Mouse (Mus musculus): ENCODE results near the gene Actn4.
A peak's percentile ranks its signal among the peaks of the same experiment; 100 is the strongest.
"Not testable (repeated sequence)": the region's sequence is repeated elsewhere in the genome, so short reads cannot be mapped to it uniquely, and the experiment has no call there.

Gene Actn4

GRCm38 (mm10) chr7:28888701-28889161 is 73.4 kb downstream of the Actn4 start:
- no peak for DNase-seq (ENCODE audit: low read depth, low spot score)

GRCm38 (mm10) chr7:28886486-28886885 is 75.7 kb downstream of the Actn4 start:
- no peak for DNase-seq (ENCODE audit: low read depth, low spot score)

DNA sequence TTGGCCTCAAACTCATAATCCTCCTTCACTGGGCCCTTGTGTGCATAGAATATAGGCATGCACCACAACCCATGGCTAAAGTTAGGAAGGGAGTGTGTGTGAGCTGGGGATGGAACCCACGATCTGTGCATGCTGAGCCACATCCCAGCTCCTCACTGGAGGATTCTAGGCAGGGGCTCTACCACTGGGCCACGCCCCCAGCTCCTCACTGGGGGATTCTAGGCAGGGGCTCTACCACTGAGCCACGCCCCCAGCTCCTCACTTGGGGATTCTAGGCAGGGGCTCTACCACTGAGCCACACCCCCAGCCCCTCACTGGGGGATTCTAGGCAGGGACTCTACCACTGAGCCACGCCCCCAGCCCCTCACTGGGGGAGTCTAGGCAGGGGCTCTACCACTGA is 78.4 kb downstream of the Actn4 start:
- not testable (repeated sequence) for DNase-seq (ENCODE audit: low read depth, low spot score)

DNA sequence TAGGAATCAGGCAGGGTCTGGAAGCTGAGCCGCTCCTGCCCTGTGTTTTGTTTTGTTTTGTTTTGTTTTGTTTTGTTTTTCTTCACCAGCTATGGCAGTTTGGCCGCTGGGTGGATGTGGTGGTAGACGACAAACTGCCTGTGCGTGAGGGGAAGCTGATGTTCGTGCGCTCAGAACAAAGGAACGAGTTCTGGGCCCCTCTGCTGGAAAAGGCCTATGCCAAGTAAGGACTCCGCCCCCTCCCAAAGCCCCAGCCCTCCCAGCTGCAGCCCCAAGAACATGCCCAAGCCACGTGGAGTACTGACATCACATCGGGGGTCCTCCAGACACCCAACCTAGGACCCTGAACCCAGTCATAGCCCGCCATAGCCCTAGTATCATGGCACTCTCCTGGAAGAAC is 79.1 kb downstream of the Actn4 start:
- DNase-seq (ENCODE audit: low read depth, low spot score): no peak

DNA sequence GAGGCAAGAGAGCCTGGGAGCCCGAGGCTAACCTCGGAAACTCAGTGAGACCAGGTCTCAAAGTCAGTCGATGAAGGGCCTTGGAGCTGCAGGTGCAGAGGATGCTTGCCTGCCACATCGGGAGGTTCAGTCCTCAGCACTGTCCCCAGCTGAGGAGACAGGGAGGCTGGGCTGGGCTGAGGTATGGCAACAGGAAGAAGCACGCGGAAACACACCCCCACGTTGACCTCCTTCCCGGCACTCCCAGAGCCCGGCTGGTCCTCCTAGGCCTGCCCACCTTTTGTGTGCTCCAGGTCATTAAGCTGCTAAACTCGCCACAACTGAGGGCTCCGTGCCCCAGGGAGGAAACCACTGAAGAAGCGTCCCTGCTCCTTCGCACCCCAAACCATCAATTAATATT is 80.9 kb downstream of the Actn4 start, which contains the start of gene Capn12:
TSS of gene Capn12 (plus strand) at position 224 of the 400 bp plus-strand sequence.
- no peak for DNase-seq (ENCODE audit: low read depth, low spot score)

DNA sequence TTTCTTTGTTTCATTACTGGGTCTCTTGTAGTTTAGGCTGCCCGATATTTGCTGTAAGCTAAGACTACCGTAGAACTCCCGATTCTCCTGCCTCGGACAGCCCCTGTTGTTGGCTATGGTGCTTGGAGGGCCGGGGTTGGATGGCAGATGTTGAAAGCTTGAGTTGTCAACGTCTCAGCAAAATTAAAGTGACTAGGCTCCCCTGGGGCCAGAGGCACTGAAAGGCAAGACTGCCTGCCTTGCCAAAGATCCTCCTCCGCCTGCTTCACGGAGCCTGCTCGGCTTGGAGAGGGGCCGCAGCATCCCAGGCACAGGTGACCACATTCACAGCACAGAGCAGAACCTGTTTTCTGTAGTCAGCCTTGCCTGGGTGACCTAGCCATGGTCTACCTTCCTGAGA is 81.6 kb downstream of the Actn4 start:
- no peak for DNase-seq (ENCODE audit: low read depth, low spot score)

GRCm38 (mm10) chr7:28879606-28880005 is 82.5 kb downstream of the Actn4 start:
- DNase-seq (ENCODE audit: low read depth, low spot score): no peak

DNA sequence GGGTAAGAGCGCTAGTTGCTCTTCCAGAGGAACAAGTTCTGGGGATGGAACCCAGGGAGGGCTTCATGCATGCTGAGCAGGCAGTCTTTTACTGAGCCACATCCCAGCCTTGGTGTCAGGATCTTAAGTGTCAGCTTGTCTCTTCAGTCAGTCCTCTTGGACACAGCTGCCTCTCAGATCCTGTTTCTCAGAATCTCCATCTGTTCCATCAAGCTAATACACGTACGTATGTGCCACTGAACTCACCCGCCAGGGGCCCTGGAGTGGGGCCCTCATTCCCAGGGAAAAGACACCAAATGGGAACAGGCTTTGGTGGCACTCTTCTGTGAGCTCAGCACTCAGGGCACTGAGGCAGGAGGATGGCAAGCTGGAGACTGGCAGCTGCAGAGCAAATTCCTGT is 84.3 kb downstream of the Actn4 start:
- DNase-seq (ENCODE audit: low read depth, low spot score): no peak

- DNase-seq (ENCODE audit: low read depth, low spot score): no peak
Measured at GRCm38 (mm10) chr7:28877155-28877554, 85.0 kb downstream of the Actn4 start.

- DNase-seq (ENCODE audit: low read depth, low spot score): no peak
Measured at GRCm38 (mm10) chr7:28876099-28876498, 86.0 kb downstream of the Actn4 start.

DNA sequence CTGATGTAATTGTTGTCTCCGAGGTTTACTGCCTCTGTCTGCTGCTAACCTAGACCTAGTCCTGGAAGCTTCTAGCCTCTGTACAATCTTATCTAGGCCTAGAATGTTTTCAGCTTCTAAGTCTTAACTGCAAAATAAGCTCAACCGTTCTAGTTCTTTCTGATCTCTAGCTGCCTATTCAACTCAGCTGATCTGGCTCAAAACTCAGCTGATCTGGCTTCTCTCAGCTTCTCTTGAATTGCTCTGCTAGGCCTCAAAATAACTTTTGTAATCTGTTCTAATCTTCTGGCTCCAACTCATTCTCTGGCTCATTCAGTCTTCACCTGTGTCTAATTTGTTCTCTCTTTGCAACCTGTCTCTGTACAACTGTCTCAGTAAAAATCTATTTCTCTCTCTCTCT is 87.6 kb downstream of the Actn4 start:
- DNase-seq (ENCODE audit: low read depth, low spot score): no peak

DNA sequence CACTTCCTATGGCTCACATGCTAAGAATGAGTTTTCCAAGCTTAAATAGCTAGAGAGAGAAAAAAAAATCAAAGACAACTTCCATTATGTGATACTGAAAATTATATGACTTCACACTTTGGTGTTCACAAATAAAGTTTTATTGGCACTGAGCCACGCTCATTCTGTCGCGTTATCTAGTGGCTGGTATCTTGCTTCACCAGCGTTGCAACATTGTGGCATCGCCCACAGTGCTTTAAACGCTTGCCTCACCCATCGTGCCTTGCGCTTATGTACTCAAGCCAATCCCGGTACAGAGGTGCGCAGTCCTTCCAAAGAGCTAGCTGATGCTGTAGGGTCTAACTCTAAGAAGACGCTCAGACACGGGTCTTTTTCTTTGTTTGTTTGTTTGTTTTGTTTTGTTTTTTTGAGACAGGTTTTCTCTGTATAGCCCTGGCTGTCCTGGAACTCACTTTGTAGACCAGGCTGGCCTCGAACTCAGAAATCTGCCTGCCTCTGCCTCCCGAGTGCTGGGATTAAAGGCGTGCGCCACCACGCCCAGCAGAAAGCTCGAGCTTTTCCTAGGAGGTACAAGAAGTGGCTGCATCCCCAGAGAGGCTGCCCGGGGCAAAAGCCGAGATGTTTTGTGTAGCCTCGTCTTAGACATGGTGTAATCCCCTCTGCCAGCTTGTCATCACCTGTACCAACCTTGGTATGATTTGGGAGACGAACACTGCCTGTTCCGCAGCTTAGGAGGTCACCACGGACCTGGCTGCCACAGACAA is 91.1 kb downstream of the Actn4 start:
- DNase-seq (ENCODE audit: low read depth, low spot score): no peak

DNA sequence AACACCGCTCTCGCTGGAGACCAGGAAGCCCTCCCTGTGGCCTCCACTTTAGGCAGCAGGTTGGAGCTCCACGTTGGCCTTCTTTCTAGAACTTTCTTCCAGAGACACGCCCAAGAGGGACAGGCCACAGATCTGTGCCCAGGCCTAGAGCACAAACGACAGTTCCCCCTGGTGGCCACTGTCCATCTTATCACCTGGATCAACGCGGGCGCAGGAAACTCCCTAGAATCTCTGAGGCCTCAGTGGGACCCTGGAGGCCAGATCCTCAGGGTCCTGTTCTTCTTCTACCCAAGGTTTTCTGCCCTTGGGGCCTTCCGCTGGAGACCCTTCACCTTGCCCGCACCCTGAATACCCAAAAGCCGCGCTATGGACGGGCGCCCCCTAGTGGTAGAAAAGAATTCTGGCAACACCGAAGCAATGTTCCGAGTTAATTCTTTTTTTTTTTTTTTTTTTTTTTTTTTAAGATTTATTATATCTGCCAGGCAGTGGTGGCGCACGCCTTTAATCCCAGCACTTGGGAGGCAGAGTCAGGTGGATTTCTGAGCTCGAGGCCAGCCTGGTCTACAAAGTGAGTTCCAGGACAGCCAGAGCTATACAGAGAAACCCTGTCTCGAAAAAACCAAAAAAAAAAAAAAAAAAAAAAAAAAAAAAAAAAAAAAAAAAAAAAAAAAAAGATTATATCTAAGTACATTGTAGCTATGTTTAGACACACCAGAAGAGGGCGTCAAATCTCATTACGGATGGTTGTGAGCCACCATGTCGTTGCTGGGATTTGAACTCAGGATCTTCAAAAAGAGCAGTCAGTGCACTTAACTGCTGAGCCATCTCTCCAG is 94.4 kb downstream of the Actn4 start:
- DNase-seq (ENCODE audit: low read depth, low spot score): peak; percentile 67

DNA sequence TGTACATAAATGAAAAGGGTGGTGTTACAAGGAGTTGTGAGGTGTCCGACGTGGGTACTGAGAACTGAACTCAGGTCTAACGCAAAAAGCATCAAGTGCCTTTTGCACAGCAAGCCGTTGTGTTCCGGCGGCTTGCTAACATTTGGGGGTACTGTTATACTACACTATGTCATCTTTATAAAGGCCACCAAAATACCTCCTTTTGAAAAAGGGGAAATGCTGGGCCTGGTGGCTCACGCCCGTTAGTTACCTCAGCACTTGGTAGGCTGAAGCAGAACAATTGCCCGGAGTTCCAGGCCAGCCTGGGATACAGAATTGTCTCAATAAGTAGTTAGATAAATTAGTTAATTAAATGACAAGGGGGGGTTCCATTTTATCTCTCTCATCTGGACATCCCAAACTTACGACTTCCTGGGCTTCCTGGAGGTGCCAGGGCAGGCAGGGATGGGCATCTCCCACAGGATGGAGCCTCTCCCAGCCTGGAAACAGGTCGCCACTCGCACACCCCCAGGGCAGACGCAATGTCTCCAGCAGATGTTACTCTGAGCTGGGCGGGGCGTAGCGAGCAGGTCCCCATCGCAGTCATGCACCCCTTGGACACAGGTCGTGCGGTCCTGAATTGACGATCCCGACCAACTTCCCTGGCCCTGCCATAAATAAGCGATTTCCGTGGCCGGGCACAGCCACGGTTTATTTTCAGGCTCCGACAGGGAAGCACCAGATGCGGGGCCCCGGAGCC is 95.2 kb downstream of the Actn4 start:
- DNase-seq (ENCODE audit: low read depth, low spot score): no peak

GRCm38 (mm10) chr7:28865481-28866300 is 96.4 kb downstream of the Actn4 start:
- no peak for DNase-seq (ENCODE audit: low read depth, low spot score)

GRCm38 (mm10) chr7:28864288-28864750 is 97.8 kb downstream of the Actn4 start:
- DNase-seq (ENCODE audit: low read depth, low spot score): no peak

DNA sequence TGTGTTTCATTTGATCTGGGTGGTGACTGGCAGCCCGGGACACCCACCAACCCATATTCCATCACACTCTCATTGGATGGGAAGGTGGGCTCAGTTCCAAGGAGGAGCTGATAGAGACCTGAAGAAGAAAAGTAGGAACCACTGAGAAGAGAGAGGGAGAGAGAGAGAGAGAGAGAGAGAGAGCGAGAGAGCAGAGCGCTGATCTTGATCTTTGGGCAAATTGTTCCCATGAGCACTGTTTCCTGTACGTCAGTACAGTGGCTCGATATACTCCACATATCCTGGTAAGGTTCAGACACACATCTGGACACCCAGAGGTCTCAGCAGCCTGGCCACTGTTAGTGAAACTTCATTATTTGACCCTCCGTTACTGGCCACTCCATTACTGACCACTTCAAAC is 98.6 kb downstream of the Actn4 start, which contains the start of gene Lgals7:
TSS of gene Lgals7 (plus strand) at position 314 of the 400 bp plus-strand sequence.
- DNase-seq (ENCODE audit: low read depth, low spot score): no peak

DNA sequence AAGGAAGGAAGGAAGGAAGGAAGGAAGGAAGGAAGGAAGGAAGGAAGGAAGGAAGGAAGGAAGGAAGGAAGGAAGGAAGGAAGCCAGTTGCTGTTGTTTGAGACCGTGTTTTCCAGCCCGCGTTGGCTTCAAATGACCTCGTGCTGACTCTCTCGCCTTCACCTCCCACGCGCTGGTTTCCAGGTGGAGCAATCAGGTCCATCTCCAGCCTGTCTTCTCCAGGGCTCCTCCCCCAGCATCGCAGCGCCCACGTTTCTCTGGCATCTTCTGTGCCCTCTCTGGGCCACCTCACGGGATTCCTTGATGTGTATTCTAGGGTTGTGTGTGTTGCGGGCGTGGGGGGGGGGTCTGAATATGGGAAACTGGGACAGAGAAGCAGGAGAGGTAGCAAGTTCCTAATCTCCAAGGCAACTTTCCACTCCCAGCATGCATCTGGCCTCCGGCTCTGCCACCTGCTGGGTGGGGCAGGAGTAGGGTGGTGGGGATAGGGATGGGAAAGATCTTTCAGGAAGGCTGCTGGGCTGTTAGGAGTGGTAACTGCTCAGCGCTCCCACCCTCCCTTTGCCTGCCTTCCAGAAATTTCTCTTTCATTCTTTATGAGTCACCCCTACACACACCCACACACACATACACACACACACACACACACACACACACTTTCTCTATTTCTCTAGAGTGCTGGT is 99.2 kb downstream of the Actn4 start:
- DNase-seq (ENCODE audit: low read depth, low spot score): no peak

GRCm38 (mm10) chr7:28860898-28861297 is 101.2 kb downstream of the Actn4 start:
- DNase-seq (ENCODE audit: low read depth, low spot score): no peak

DNA sequence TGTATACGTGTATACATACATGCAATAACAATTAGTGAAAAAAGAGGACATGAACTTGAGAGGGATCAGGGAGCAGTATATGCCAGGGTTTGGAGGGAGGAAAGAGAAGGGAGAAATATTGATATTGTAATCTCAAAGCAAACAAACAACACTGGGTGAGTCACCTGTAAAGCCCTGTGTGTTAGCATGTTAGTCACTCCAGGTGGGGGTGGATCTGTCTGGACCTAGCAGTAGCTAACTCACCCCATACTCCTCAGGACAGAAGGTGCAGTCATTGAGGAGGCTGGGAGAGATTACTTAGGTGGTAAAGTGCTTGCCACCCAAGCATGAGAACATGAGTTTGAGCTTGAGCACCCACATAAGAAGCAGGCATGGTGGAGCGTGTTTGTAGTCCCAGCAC is 102.2 kb downstream of the Actn4 start:
- DNase-seq (ENCODE audit: low read depth, low spot score): no peak
